Mouse (Mus musculus) limb, embryonic 13.5 days (tissue): ENCODE measurements around the gene Efl1. TPM values are rescaled to one million over a fixed set of nuclear protein-coding genes. Genes with fewer than 3 reads are reported as not detected.
A peak's percentile ranks its signal among the peaks of the same experiment; 100 is the strongest.

ENCODE experiments used
- ATAC-seq: fragments of 200-750 bp; cut with Nextera tagmentation; 2 replicates; pipeline ENCODE4 v1.8.0; 2017; ENCODE audit warnings: low read depth, moderate number of reproducible peaks, moderate TSS enrichment; ENCODE audit not compliant: low FRiP score
- H3K27ac ChIP-seq: fragments of 300-500 bp; sonication (generic); 2 replicates; pipeline ENCODE4 v1.5.1; 2015; ENCODE audit warnings: inconsistent platforms, mild to moderate bottlenecking, moderate library complexity
- H3K27me3 ChIP-seq: fragments of 300-500 bp; sonication (generic); 2 replicates; pipeline ENCODE4 v1.6.1; 2015; ENCODE audit warnings: mild to moderate bottlenecking, inconsistent platforms
- H3K36me3 ChIP-seq: fragments of 300-500 bp; sonication (generic); 2 replicates; pipeline ENCODE4 v1.6.1; 2015; ENCODE audit warnings: inconsistent platforms, mild to moderate bottlenecking, moderate library complexity
- H3K4me1 ChIP-seq: fragments of 300-500 bp; sonication (generic); 2 replicates; pipeline ENCODE4 v1.6.1; 2015; ENCODE audit warnings: inconsistent platforms
- H3K4me2 ChIP-seq: fragments of 300-500 bp; sonication (generic); replicated peaks from 2 replicates; pipeline ENCODE4 v1.6.1; 2015; ENCODE audit warnings: inconsistent platforms, mild to moderate bottlenecking, moderate library complexity
- H3K4me3 ChIP-seq: fragments of 300-500 bp; sonication (generic); 2 replicates; pipeline ENCODE4 v1.5.1; 2015; ENCODE audit warnings: moderate library complexity, mild to moderate bottlenecking, inconsistent platforms
- H3K9ac ChIP-seq: fragments of 300-500 bp; sonication (generic); 2 replicates; pipeline ENCODE4 v1.6.1; 2015; ENCODE audit warnings: mild to moderate bottlenecking, inconsistent platforms
- H3K9me3 ChIP-seq: fragments of 300-500 bp; sonication (generic); 2 replicates; pipeline ENCODE4 v1.6.1; 2016; ENCODE audit warnings: inconsistent platforms
- WGBS: fragments of 180-500 bp; shearing (Covaris S2); methylation state at CpG from one replicate; pipeline ENCODE4 v1.1.7; 2015; 5-methylcytosine and 5-hydroxymethylcytosine counted together
- polyA plus RNA-seq: library from polyadenylated mRNA; unstranded; fragments of >200 nt; fragmentation: Nextera tagmentation; extraction: Ambion mirVana; gene quantifications from 2 replicates; pipeline ENCODE4 v1.2.1, GENCODE M21; 2015

Efl1 gene
- polyA plus RNA-seq, 1 experiment from 2014 or later = 26.0 TPM

GRCm38 (mm10) chr7:82794542-82794941 is 146.1 kb downstream of the Efl1 start:
- Histone ChIP-seq H3K4me2 (no peak overlapping the region), H3K4me3 (no peak overlapping the region), H3K36me3 (no peaks in the 10 kb centered on the region), H3K4me1 (peaks cover 6% of the 10 kb centered on the region; the same call in 1 of the 2 replicates), H3K9ac (no peak overlapping the region), H3K9me3 (no peaks in the 10 kb centered on the region), H3K27ac (no peak overlapping the region), H3K27me3 (no peaks in the 10 kb centered on the region)
- ATAC-seq = no peak
- WGBS = 37% methylated on average over 1 of the region's 1 CpGs

GRCm38 (mm10) chr7:82802206-82802605 is 153.8 kb downstream of the Efl1 start:
- no peaks in the 10 kb centered on the region for H3K27me3 ChIP-seq
- ATAC-seq = no peak
- H3K9ac ChIP-seq = no peak overlapping the region
- H3K27ac ChIP-seq = no peak overlapping the region
- no peak overlapping the region for H3K4me3 ChIP-seq
- WGBS = 60% methylated on average over 4 of the region's 4 CpGs
- no peaks in the 10 kb centered on the region for H3K36me3 ChIP-seq
- no peak overlapping the region for H3K4me2 ChIP-seq
- no peaks in the 10 kb centered on the region for H3K4me1 ChIP-seq
- H3K9me3 ChIP-seq = no peaks in the 10 kb centered on the region

GRCm38 (mm10) chr7:82808257-82808656 is 159.8 kb downstream of the Efl1 start:
- no peak overlapping the region for H3K4me2 ChIP-seq
- ATAC-seq = no peak
- WGBS = 71% methylated on average over 4 of the region's 4 CpGs
- H3K27ac ChIP-seq = no peak overlapping the region
- no peak overlapping the region for H3K4me3 ChIP-seq
- no peaks in the 10 kb centered on the region for H3K9me3 ChIP-seq
- no peaks in the 10 kb centered on the region for H3K36me3 ChIP-seq
- peaks cover 20% of the 10 kb centered on the region for H3K4me1 ChIP-seq
- H3K9ac ChIP-seq = no peak overlapping the region
- H3K27me3 ChIP-seq = no peaks in the 10 kb centered on the region

- H3K27ac ChIP-seq = no peak overlapping the region
- H3K9ac ChIP-seq = no peak overlapping the region
- H3K9me3 ChIP-seq = no peaks in the 10 kb centered on the region
- H3K36me3 ChIP-seq = no peaks in the 10 kb centered on the region
- peaks cover 20% of the 10 kb centered on the region for H3K4me1 ChIP-seq
- no peak overlapping the region for H3K4me2 ChIP-seq
- no peaks in the 10 kb centered on the region for H3K27me3 ChIP-seq
- no peak overlapping the region for H3K4me3 ChIP-seq
- ATAC-seq = no peak
- WGBS = 63% methylated on average over 5 of the region's 5 CpGs
Measured at GRCm38 (mm10) chr7:82809126-82809525, 160.7 kb downstream of the Efl1 start.

- no peak for ATAC-seq
- no peaks in the 10 kb centered on the region for H3K9me3 ChIP-seq
Measured at GRCm38 (mm10) chr7:82810799-82811139, 162.4 kb downstream of the Efl1 start.

GRCm38 (mm10) chr7:82811140-82811851 is 162.9 kb downstream of the Efl1 start:
- peak overlapping the region; percentile 1; the same call in 1 of the 2 replicates for H3K9ac ChIP-seq
- WGBS = 20% methylated on average over 19 of the region's 19 CpGs
- no peaks in the 10 kb centered on the region for H3K36me3 ChIP-seq
- no peak; the same call in 1 of the 2 replicates for ATAC-seq
- H3K4me3 ChIP-seq = peak overlapping the region; percentile 16
- H3K27ac ChIP-seq = no peak overlapping the region
- no peaks in the 10 kb centered on the region for H3K9me3 ChIP-seq
- H3K27me3 ChIP-seq = no peaks in the 10 kb centered on the region
- H3K4me1 ChIP-seq = peaks cover 20% of the 10 kb centered on the region
- peak overlapping the region; percentile 54 for H3K4me2 ChIP-seq

More at GRCm38 (mm10) chr7:82810799-82811139, 162.4 kb downstream of the Efl1 start:
- H3K4me2 ChIP-seq = peak overlapping the region; percentile 54
- H3K4me3 ChIP-seq = peak overlapping the region; percentile 16; the same call in 1 of the 2 replicates
- no peak overlapping the region for H3K27ac ChIP-seq
- H3K27me3 ChIP-seq = no peaks in the 10 kb centered on the region
- no peaks in the 10 kb centered on the region for H3K36me3 ChIP-seq
- 28% methylated on average over 5 of the region's 5 CpGs for WGBS
- peaks cover 20% of the 10 kb centered on the region for H3K4me1 ChIP-seq
- H3K9ac ChIP-seq = no peak overlapping the region; the same call in 1 of the 2 replicates

- Histone ChIP-seq H3K4me2 (no peak overlapping the region), H3K9me3 (no peaks in the 10 kb centered on the region), H3K36me3 (no peaks in the 10 kb centered on the region; the same call in 1 of the 2 replicates), H3K27me3 (no peaks in the 10 kb centered on the region), H3K4me1 (peaks cover 20% of the 10 kb centered on the region), H3K4me3 (no peak overlapping the region), H3K9ac (no peak overlapping the region), H3K27ac (no peak overlapping the region)
- no peak for ATAC-seq
- WGBS = 88% methylated on average over 19 of the region's 19 CpGs
Measured at GRCm38 (mm10) chr7:82812186-82813155, 164.1 kb downstream of the Efl1 start.

GRCm38 (mm10) chr7:82819541-82819940 is 171.1 kb downstream of the Efl1 start:
- Histone ChIP-seq H3K27ac (no peak overlapping the region), H3K4me1 (no peaks in the 10 kb centered on the region), H3K4me3 (no peak overlapping the region), H3K27me3 (no peaks in the 10 kb centered on the region), H3K9me3 (no peaks in the 10 kb centered on the region), H3K9ac (no peak overlapping the region), H3K36me3 (no peaks in the 10 kb centered on the region; the same call in 1 of the 2 replicates), H3K4me2 (no peak overlapping the region)
- no peak for ATAC-seq
- WGBS = 92% methylated on average over 7 of the region's 7 CpGs

DNA sequence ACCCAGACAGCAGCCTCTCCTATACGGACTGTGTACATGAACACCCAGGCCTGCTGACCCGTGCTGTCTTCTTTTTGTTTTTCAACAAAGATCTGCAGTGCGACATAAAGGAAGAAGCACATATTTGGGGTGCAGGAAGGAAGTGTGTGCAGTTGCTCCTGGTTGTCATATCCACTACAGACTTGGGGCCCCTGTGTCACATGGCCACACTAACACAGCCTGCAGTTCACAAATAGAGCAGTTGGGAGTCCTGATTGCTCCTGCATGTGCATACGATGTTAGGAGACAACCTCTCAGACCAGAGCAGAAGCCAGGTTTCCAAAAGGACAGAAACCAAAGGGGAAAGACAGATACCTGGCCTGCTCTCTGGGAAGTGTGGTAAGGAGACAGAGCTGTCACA is 172.2 kb downstream of the Efl1 start:
- Histone ChIP-seq H3K9ac (no peak overlapping the region), H3K4me3 (no peak overlapping the region), H3K27me3 (no peaks in the 10 kb centered on the region), H3K27ac (no peak overlapping the region), H3K4me2 (no peak overlapping the region), H3K36me3 (no peaks in the 10 kb centered on the region; the same call in 1 of the 2 replicates), H3K4me1 (no peaks in the 10 kb centered on the region), H3K9me3 (no peaks in the 10 kb centered on the region)
- WGBS = 83% methylated on average over 4 of the region's 4 CpGs
- ATAC-seq = no peak

DNA sequence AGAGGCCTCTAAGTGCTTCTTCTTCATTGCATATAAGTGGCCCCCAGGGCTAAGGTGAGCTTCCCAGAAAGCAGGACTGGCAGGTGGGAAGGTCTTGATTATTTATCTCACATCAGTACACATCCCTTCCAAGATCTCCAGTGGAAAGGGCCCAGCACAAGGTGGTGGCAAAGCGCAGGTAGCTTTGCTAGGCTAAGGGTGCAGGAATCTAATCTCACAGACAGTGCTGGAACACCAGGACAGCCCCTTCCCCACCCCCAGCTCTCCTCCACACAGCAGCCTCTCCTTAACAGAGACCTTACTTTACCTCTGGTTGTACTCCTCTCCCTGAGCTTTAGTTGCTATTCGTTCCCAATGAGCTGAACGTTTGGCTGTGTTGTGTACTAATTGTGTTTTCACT is 173.1 kb downstream of the Efl1 start:
- H3K9me3 ChIP-seq = no peaks in the 10 kb centered on the region
- H3K9ac ChIP-seq = no peak overlapping the region
- no peaks in the 10 kb centered on the region for H3K4me1 ChIP-seq
- WGBS = 68% methylated on average over 3 of the region's 3 CpGs
- no peak overlapping the region for H3K27ac ChIP-seq
- no peak for ATAC-seq
- H3K36me3 ChIP-seq = no peaks in the 10 kb centered on the region; the same call in 1 of the 2 replicates
- no peaks in the 10 kb centered on the region for H3K27me3 ChIP-seq
- no peak overlapping the region for H3K4me3 ChIP-seq
- no peak overlapping the region for H3K4me2 ChIP-seq

DNA sequence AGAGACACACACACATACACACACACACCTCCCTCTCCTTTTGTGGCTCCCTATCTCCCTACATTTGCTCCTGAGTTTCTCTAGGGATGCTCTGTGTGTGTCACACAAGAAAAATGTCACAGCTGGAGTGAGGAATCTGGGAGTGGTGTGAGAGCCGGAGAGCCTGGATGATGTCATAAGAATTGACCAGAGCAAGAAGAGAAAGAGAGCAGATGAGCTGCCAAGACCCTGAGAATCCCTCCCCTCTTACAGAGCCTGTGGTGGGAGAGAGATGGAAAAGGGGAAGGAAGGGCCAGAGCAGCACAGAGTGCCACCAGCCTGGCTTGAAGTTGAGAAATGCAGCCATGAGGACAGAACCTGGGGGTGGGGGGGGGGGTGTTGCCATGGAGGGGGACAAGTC is 174.1 kb downstream of the Efl1 start:
- H3K27me3 ChIP-seq = no peaks in the 10 kb centered on the region
- H3K9ac ChIP-seq = no peak overlapping the region
- no peak overlapping the region for H3K27ac ChIP-seq
- H3K9me3 ChIP-seq = no peaks in the 10 kb centered on the region
- no peaks in the 10 kb centered on the region for H3K4me1 ChIP-seq
- no peak overlapping the region for H3K4me2 ChIP-seq
- H3K4me3 ChIP-seq = no peak overlapping the region
- ATAC-seq = no peak
- 40% methylated on average over 1 of the region's 1 CpGs for WGBS
- H3K36me3 ChIP-seq = no peaks in the 10 kb centered on the region
